ENCODE assay signal across 8 mouse cellular contexts in genomic region chr2:25399051-25399450, GRCm38 (mm10). TPM values are rescaled to one million over a fixed set of nuclear protein-coding genes. Genes with fewer than 3 reads are reported as not detected.
DNase-seq lines count a peak whose midpoint lies in the region; ATAC-seq lines count a peak whose summit lies in the region.

TSS of gene Npdc1 (plus strand) at chr2:25399351.

- intact Hi-C loops in heart, postnatal 36 days (cut with DNase I): loop anchor here (5.0 kb wide), 1 partner anchor 117 kb away; no protein-coding TSS in a partner anchor

- peaks cover 67% of the 10 kb centered on the region for H3K27me3 ChIP-seq in lung, embryonic 16.5 days (ENCODE audit: control insufficient read depth, insufficient read depth, low read depth, low read length)
- peaks cover 78% of the 10 kb centered on the region for H3K27me3 ChIP-seq in forebrain, embryonic 12.5 days
- H3K27me3 ChIP-seq in midbrain, embryonic 11.5 days (ENCODE audit: control insufficient read depth, insufficient read depth, low read length): peaks cover 42% of the 10 kb centered on the region

- H3K9me3 ChIP-seq in lung, embryonic 16.5 days (ENCODE audit: control insufficient read depth, low read length): no peaks in the 10 kb centered on the region
- no peaks in the 10 kb centered on the region for H3K9me3 ChIP-seq in forebrain, embryonic 12.5 days
- H3K9me3 ChIP-seq in midbrain, embryonic 11.5 days (ENCODE audit: control insufficient read depth, low read length): no peaks in the 10 kb centered on the region

- WGBS in lung, embryonic 16.5 days: 58% methylated on average over 8 of the region's 8 CpGs
- 73% methylated on average over 8 of the region's 8 CpGs for WGBS in forebrain, embryonic 12.5 days
- 68% methylated on average over 8 of the region's 8 CpGs for WGBS in midbrain, embryonic 11.5 days

- no peak within 1 kb of the TSS for H3K27ac ChIP-seq in lung, embryonic 16.5 days (ENCODE audit: low read length)
- no peak within 1 kb of the TSS for H3K27ac ChIP-seq in forebrain, embryonic 12.5 days
- no peak within 1 kb of the TSS for H3K27ac ChIP-seq in midbrain, embryonic 11.5 days (ENCODE audit: low read depth, low read length)

- peaks cover 18% of the 10 kb centered on the region for H3K4me1 ChIP-seq in lung, embryonic 16.5 days (replicated peaks; ENCODE audit: control insufficient read depth, insufficient read depth, low read length)
- peaks cover 33% of the 10 kb centered on the region for H3K4me1 ChIP-seq in forebrain, embryonic 12.5 days
- H3K4me1 ChIP-seq in midbrain, embryonic 11.5 days (ENCODE audit: control insufficient read depth, insufficient read depth, low read length): peaks cover 6% of the 10 kb centered on the region

- ATAC-seq in lung, embryonic 16.5 days (ENCODE audit: low read depth): no peak
- no peak for ATAC-seq in forebrain, embryonic 12.5 days (ENCODE audit: low FRiP score)
- no peak for ATAC-seq in midbrain, embryonic 11.5 days (ENCODE audit: low FRiP score)
- ATAC-seq in megakaryocyte, adult 5-6 weeks (ENCODE audit: poor library complexity, severe bottlenecking): no peak

- H3K4me2 ChIP-seq in lung, embryonic 16.5 days (ENCODE audit: low read depth, low read length): no peak within 1 kb of the TSS
- no peak within 1 kb of the TSS for H3K4me2 ChIP-seq in forebrain, embryonic 12.5 days
- no peak within 1 kb of the TSS for H3K4me2 ChIP-seq in midbrain, embryonic 11.5 days

- no peak within 1 kb of the TSS for H3K9ac ChIP-seq in lung, embryonic 16.5 days (ENCODE audit: low read length)
- H3K9ac ChIP-seq in forebrain, embryonic 12.5 days: no peak within 1 kb of the TSS
- no peak within 1 kb of the TSS for H3K9ac ChIP-seq in midbrain, embryonic 11.5 days (ENCODE audit: low read length)

- H3K36me3 ChIP-seq in lung, embryonic 16.5 days (ENCODE audit: control insufficient read depth, insufficient read depth, low read length): no peaks in the 10 kb centered on the region
- H3K36me3 ChIP-seq in forebrain, embryonic 12.5 days (replicated peaks): no peaks in the 10 kb centered on the region
- H3K36me3 ChIP-seq in midbrain, embryonic 11.5 days (ENCODE audit: control insufficient read depth, insufficient read depth, low read length): no peaks in the 10 kb centered on the region

- no peak within 1 kb of the TSS for H3K4me3 ChIP-seq in lung, embryonic 16.5 days (ENCODE audit: low read length)
- no peak within 1 kb of the TSS for H3K4me3 ChIP-seq in forebrain, embryonic 12.5 days (replicated peaks)
- no peak within 1 kb of the TSS for H3K4me3 ChIP-seq in midbrain, embryonic 11.5 days (ENCODE audit: low read depth, low read length)

- no peak for DNase-seq in lung, postnatal 10 days
- DNase-seq in heart, postnatal 36 days: no peak
- DNase-seq in midbrain, embryonic 11.5 days (ENCODE audit: low spot score, missing footprints): no peak
- no peak for DNase-seq in ovary, postnatal 36 days (ENCODE audit: low spot score)
- no peak for DNase-seq in adipocyte (ENCODE audit: low spot score)

RNA-seq across cellular contexts. Expression of gene Npdc1, which starts in this region (rescaled TPM):
- 31.6 and 36.5 TPM in 2 replicates for polyA plus RNA-seq in lung, embryonic 16.5 days (2015; fragmentation: Nextera tagmentation; extraction: Ambion mirVana)
- polyA plus RNA-seq in forebrain, embryonic 12.5 days (2016; fragmentation: Nextera tagmentation; extraction: Ambion mirVana): 192 and 198 TPM in 2 replicates
- total RNA-seq in heart, postnatal 36 days (2021): 10 to 100 TPM; 27.3 to 27.8 TPM
- polyA plus RNA-seq in midbrain, embryonic 11.5 days (2014; fragmentation: Nextera tagmentation; extraction: Ambion mirVana): 101 and 106 TPM in 2 replicates
- not detected in 2 replicates for total RNA-seq in megakaryocyte, adult 5-6 weeks (2015)
- total RNA-seq in megakaryocyte, adult 5-6 weeks (2017): not detected in 2 replicates

Comparison
In these comparisons a context has a peak if more than half of its experiments do, and no peak if none do; other contexts are left out.
1. RNA of gene Npdc1 (total RNA-seq): 27.3 to 27.8 TPM in heart, postnatal 36 days; not detected in megakaryocyte, adult 5-6 weeks; every median in the first group is over 10 times any median in the second.